Mouse (Mus musculus): ENCODE measurements around the gene Sh3bp1.

DNA sequence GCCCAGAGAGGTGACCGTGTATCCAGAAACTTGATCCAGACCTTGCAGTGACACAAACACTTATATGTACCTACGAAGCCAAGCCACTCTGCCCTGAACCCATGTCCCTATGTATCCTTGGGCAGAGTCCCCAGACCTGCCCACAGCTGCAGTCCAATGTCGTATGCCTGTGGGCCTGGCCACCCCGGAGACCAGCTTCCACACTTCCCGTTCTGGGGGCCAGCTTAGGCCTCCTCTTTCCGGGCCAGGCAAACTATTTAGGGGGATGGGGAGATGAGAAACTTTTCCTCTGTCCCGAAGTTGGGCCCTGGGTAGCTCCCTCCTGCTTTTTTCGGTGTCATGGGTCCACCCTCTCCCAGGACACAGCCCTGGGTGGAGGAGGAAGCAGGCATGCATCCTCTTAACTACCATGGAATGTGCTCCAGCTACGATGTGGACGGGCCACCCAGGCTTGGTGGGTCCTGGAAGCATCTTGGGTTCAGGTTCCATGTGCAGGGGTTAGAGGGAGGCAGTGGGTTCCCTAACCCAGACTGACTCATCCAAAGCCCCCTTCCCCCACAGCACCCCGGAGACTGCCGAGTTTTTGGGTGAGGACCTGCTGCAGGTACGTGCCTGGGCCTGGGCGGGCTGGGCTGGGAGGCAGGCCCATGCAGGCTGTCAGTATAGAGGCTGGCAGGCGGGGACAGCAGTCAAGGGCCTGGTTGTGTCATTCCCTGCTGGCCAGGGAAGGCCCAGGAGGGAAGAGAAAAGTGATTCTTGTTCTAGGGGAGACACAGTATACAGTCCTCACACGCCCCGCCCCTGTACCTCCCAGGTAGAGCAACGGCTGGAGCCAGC, 1.2 kb downstream of the Sh3bp1 start:
- no peak for TF ChIP-seq FLI1 (IDR thresholded peaks at IDR 0.05; ENCODE audit: low read length)
- TF ChIP-seq GATA1 (IDR thresholded peaks at IDR 0.05; ENCODE audit: borderline replicate concordance, low read length): no peak
